Mouse (Mus musculus) lung, postnatal 25 days (tissue): ENCODE data around the gene Ces1b.

Experiments
- DNase-seq: peaks from one replicate; pipeline ENCODE4 v3.0.0; 2022; ENCODE audit warnings: low spot score

The Ces1b gene

GRCm38 (mm10) chr8:93010286-93010685, 69.5 kb downstream of the Ces1b start:
- DNase-seq = peak; percentile 36
